ENCODE assay signal across 7 mouse cellular contexts in the genomic region with DNA sequence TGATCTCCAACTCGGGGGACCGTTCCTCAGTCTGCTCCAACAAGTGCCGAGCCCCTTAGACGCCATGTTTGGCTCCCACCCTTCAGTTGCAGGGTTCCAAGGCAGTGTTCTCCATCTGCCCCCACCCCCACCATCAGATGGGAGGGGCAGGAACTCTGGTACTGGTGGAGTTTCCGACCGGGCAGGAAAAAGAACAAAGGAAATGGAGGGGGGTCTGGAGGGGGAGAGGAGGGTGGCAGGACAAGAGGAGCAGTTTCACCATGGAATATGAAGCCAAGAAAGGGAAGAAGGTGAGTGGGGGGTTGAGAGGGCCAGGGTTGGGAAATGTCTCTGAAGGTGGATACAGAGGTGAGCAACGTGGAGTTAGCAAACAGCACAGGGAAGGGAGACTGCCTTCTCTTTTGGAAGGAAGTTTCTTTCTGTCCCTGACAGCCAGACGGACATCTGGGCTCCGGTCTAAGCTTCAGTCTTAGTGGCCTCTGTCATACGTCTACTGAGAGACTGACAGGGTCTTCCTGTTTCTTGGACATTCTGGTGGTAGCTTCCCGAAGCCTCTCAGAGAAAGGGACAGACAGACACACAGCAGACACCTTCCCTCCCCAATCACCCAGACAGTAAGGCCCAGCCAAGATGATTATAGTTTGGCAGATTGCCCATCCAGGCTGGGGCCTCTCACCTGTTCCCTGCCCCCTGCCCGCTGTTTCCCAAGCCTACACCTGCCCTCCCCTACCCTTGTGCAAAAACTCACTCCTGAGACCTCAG. TPM values are rescaled to one million over a fixed set of nuclear protein-coding genes. Genes with fewer than 3 reads are reported as not detected.
A peak's percentile ranks its signal among the peaks of the same experiment; 100 is the strongest.
DNase-seq lines count a peak whose midpoint lies in the region; ATAC-seq and TF ChIP-seq lines count a peak whose summit lies in the region.

Gene Ccm2l (plus strand): TSS at position 209 of the 762 bp plus-strand sequence.

- H3K27ac ChIP-seq in lung, postnatal 0 days (ENCODE audit: low read length) = peak within 1 kb of the TSS; percentile 90
- H3K27ac ChIP-seq in midbrain, embryonic 11.5 days (ENCODE audit: low read depth, low read length) = no peak within 1 kb of the TSS

- no peaks in the 10 kb centered on the region for H3K4me1 ChIP-seq in lung, postnatal 0 days (ENCODE audit: insufficient read depth, low read depth, low read length)
- no peaks in the 10 kb centered on the region for H3K4me1 ChIP-seq in midbrain, embryonic 11.5 days (ENCODE audit: control insufficient read depth, insufficient read depth, low read length)

- H3K4me3 ChIP-seq in lung, postnatal 0 days (ENCODE audit: low read depth, low read length) = peak within 1 kb of the TSS; percentile 21
- no peak within 1 kb of the TSS for H3K4me3 ChIP-seq in midbrain, embryonic 11.5 days (ENCODE audit: low read depth, low read length)

- H3K36me3 ChIP-seq in lung, postnatal 0 days (ENCODE audit: insufficient read depth, low read length) = no peaks in the 10 kb centered on the region
- H3K36me3 ChIP-seq in midbrain, embryonic 11.5 days (ENCODE audit: control insufficient read depth, insufficient read depth, low read length) = no peaks in the 10 kb centered on the region

- DNase-seq in adrenal gland, postnatal 36 days = peak; percentile 41 to 73
- DNase-seq in gonadal fat pad, adult 2 months (ENCODE audit: low read depth) = no peak
- DNase-seq in kidney, adult 8-10 months = peak; percentile 50 to 52
- peak; percentile 53 for DNase-seq in lung, postnatal 0 days (ENCODE audit: low spot score)
- DNase-seq in midbrain, embryonic 11.5 days (ENCODE audit: low spot score, missing footprints) = no peak
- DNase-seq in thymus, postnatal 10 days (ENCODE audit: low spot score in 2 of 2) = no peak
- DNase-seq in cerebellum, postnatal 14 days = no peak

- H3K9ac ChIP-seq in lung, postnatal 0 days (replicated peaks; ENCODE audit: low read depth) = 0 out of 2 replicates have a peak within 1 kb of the TSS, but pooled peaks have one; percentile 8
- no peak within 1 kb of the TSS for H3K9ac ChIP-seq in midbrain, embryonic 11.5 days (ENCODE audit: low read length)

- peak; percentile 90 for ATAC-seq in lung, postnatal 0 days
- no peak for ATAC-seq in midbrain, embryonic 11.5 days (ENCODE audit: low FRiP score)

- peak within 1 kb of the TSS; percentile 46 for H3K4me2 ChIP-seq in lung, postnatal 0 days (replicated peaks; ENCODE audit: low read depth, low read length)
- H3K4me2 ChIP-seq in midbrain, embryonic 11.5 days = no peak within 1 kb of the TSS

- H3K27me3 ChIP-seq in lung, postnatal 0 days (replicated peaks; ENCODE audit: insufficient read depth, low read length) = peaks cover 9% of the 10 kb centered on the region
- peaks cover 9% of the 10 kb centered on the region for H3K27me3 ChIP-seq in midbrain, embryonic 11.5 days (ENCODE audit: control insufficient read depth, insufficient read depth, low read length)

- TF ChIP-seq EP300 in lung, postnatal 0 days (IDR thresholded peaks at IDR 0.05) = peak; percentile 88

- no peaks in the 10 kb centered on the region for H3K9me3 ChIP-seq in lung, postnatal 0 days (ENCODE audit: low read length)
- H3K9me3 ChIP-seq in midbrain, embryonic 11.5 days (ENCODE audit: control insufficient read depth, low read length) = no peaks in the 10 kb centered on the region

- TF ChIP-seq CTCF in lung, postnatal 0 days (IDR thresholded peaks at IDR 0.05) = no peak

- WGBS in lung, postnatal 0 days = 34% methylated on average over 12 of the region's 12 CpGs
- WGBS in midbrain, embryonic 11.5 days = 54% methylated on average over 12 of the region's 12 CpGs

RNA-seq across cellular contexts. Expression of gene Ccm2l, which starts in this region (rescaled TPM):
- total RNA-seq in adrenal gland, postnatal 36 days (2021) = 10 to 100 TPM; 10.2 to 11.0 TPM
- 28.2 and 31.0 TPM in 2 replicates for polyA plus RNA-seq in gonadal fat pad, adult 2 months (2012; rRNA removed)
- 10.7 and 11.1 TPM in 2 replicates for polyA plus RNA-seq in lung, postnatal 0 days (2015; fragmentation: Nextera tagmentation; extraction: Ambion mirVana)
- 1.2 and 2.1 TPM in 2 replicates for polyA plus RNA-seq in midbrain, embryonic 11.5 days (2014; fragmentation: Nextera tagmentation; extraction: Ambion mirVana)

Comparison
In these comparisons a context has a peak if more than half of its experiments do, and no peak if none do; other contexts are left out.
1. DNase-seq: peak in adrenal gland, postnatal 36 days (2 of 2), kidney, adult 8-10 months (2 of 2) and lung, postnatal 0 days (single experiment); none in gonadal fat pad, adult 2 months (single experiment), midbrain, embryonic 11.5 days (single experiment), thymus, postnatal 10 days (0 of 2) and cerebellum, postnatal 14 days (0 of 2).